Mouse (Mus musculus) intestine, embryonic 14.5 days (tissue): ENCODE results near the gene Itprip. TPM values are rescaled to one million over a fixed set of nuclear protein-coding genes. Genes with fewer than 3 reads are reported as not detected.

ENCODE experiments used
- ATAC-seq: fragments of 200-750 bp; cut with Nextera tagmentation; replicated peaks from 2 replicates; pipeline ENCODE4 v1.8.0; 2017; ENCODE audit warnings: low read depth, moderate number of reproducible peaks, moderate TSS enrichment, moderate library complexity; ENCODE audit not compliant: low FRiP score, low TSS enrichment
- DNase-seq: peaks from one replicate; pipeline ENCODE4 v3.0.0-alpha.2; 2018; ENCODE audit warnings: low spot score
- H3K27ac ChIP-seq: fragments of 300-500 bp; sonication (generic); 2 replicates; pipeline ENCODE4 v1.5.1; 2014; ENCODE audit warnings: low read depth, mild to moderate bottlenecking, control low read depth
- H3K27me3 ChIP-seq: fragments of 300-500 bp; sonication (generic); replicated peaks from 2 replicates; pipeline ENCODE4 v1.6.1; 2014; ENCODE audit warnings: low read length, control low read depth; ENCODE audit not compliant: control insufficient read depth, insufficient read depth
- H3K36me3 ChIP-seq: fragments of 300-500 bp; sonication (generic); 2 replicates; pipeline ENCODE4 v1.6.1; 2014; ENCODE audit warnings: low read length, control low read depth; ENCODE audit not compliant: control insufficient read depth, insufficient read depth
- H3K4me1 ChIP-seq: fragments of 300-500 bp; sonication (generic); replicated peaks from 2 replicates; pipeline ENCODE4 v1.6.1; 2014; ENCODE audit warnings: low read length, control low read depth, mixed read lengths; ENCODE audit not compliant: control insufficient read depth, insufficient read depth
- H3K4me2 ChIP-seq: fragments of 300-500 bp; sonication (generic); 2 replicates; pipeline ENCODE4 v1.6.1; 2014; ENCODE audit warnings: low read length
- H3K4me3 ChIP-seq: fragments of 300-500 bp; sonication (generic); 2 replicates; pipeline ENCODE4 v1.5.1; 2014; ENCODE audit warnings: low read depth, low read length, control low read depth, mixed read lengths
- H3K9ac ChIP-seq: fragments of 300-500 bp; sonication (generic); 2 replicates; pipeline ENCODE4 v1.6.1; 2014; ENCODE audit warnings: mild to moderate bottlenecking, low read length
- H3K9me3 ChIP-seq: fragments of 300-500 bp; sonication (generic); 2 replicates; pipeline ENCODE4 v1.6.1; 2016; ENCODE audit warnings: low read length, control low read depth; ENCODE audit not compliant: control insufficient read depth
- WGBS: fragments of 180-500 bp; shearing (Covaris S2); extraction: QIAGEN DNeasy Blood & Tissue Kit; methylation state at CpG from one replicate; pipeline ENCODE4 v1.1.7; 2014; 5-methylcytosine and 5-hydroxymethylcytosine counted together
- polyA plus RNA-seq: library from polyadenylated mRNA; unstranded; fragments of >200 nt; fragmentation: Nextera tagmentation; extraction: Ambion mirVana; gene quantifications from 2 replicates; pipeline ENCODE4 v1.2.1, GENCODE M21; 2014

Gene Itprip
- polyA plus RNA-seq, 1 experiment from 2014 or later = 9.9 TPM

DNA sequence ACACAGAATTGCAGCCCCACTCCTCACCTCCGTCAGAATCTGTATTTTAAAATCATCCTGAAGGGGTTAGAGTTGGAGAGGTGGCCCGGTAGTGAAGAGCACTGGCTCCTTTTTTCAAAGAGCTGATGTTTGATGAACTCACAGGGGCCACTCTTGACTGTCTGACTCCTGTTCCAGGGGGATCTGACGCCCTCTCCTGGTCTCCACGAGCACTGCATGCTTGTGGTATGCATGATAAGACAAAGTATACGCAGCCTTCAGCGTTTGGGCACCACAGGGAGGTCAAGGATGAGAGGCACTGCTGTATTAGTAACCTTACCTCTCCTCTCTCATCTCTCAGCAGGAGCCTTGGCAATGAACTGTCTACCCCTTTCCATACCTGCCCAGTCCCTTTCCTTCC lies 19.1 kb downstream of the Itprip start:
- H3K9ac ChIP-seq = no peak overlapping the region

DNA sequence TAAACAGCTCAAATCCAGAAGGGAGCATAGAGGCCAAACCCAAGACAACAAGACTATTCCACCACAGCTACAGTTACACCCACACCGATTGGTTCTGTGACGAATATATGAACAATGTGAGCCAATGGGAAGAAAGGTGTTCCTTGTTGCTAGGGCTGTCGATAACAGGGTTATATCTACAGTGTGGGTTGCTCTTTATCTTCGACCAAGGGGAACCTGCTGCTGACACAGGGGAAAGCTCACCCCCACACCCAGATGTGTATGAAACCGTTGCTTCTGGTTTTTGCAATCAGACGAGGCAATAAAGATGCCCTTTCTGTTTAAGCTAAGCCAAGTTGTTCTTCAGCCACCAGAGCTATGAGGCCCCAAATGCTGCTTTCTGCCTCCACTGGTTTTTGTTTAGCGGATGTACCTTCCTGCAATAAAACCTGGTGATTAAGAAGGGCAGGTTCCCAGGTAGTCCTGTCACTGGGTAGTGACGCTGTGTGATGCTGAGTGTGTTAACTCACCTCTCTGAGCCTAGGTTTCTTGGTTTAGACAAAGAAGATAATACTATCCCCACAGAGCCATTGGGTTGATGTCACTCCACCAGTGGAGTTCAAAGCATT lies 20.5 kb downstream of the Itprip start:
- peaks cover 15% of the 10 kb centered on the region for H3K4me1 ChIP-seq
- 77% methylated on average over 8 of the region's 8 CpGs for WGBS

More for the DNA sequence above, 19.1 kb downstream of the Itprip start:
- peaks cover 32% of the 10 kb centered on the region for H3K36me3 ChIP-seq
- H3K9me3 ChIP-seq = no peaks in the 10 kb centered on the region
- H3K4me3 ChIP-seq = no peak overlapping the region
- peaks cover 15% of the 10 kb centered on the region for H3K4me1 ChIP-seq
- ATAC-seq (no peak), DNase-seq (no peak)
- H3K27me3 ChIP-seq = no peaks in the 10 kb centered on the region
- no peak overlapping the region for H3K27ac ChIP-seq
- WGBS = 65% methylated on average over 6 of the region's 6 CpGs
- no peak overlapping the region for H3K4me2 ChIP-seq

DNA sequence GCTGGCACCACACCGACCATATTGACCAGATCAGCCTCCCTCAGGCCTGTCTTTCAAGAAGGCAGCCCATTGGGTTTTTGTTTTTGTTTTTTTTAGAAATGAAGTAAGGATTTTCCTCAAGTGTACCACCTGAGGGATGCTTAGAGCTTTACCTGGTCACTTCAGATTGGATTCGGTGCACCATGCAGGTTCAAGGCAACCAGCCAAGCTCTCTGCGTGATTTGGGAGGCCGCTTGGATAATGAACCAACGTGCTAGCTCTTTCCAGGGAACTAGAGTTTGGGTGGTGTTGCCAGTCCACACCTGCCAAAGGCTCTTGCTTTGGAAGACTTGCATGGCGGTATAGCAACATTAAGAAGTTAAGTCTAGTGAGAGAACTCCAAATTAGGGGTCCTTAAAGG lies 26.0 kb downstream of the Itprip start:
- no peaks in the 10 kb centered on the region for H3K9me3 ChIP-seq
- H3K9ac ChIP-seq = no peak overlapping the region
- no peak for ATAC-seq
- no peak for DNase-seq
- no peak overlapping the region for H3K4me2 ChIP-seq
- H3K27me3 ChIP-seq = no peaks in the 10 kb centered on the region
- H3K36me3 ChIP-seq = peaks cover 47% of the 10 kb centered on the region
- no peak overlapping the region for H3K4me3 ChIP-seq
- 91% methylated on average over 6 of the region's 6 CpGs for WGBS
- no peak overlapping the region for H3K27ac ChIP-seq
- peaks cover 27% of the 10 kb centered on the region for H3K4me1 ChIP-seq

More for the DNA sequence above, 20.5 kb downstream of the Itprip start:
- Histone ChIP-seq H3K4me2 (no peak overlapping the region), H3K4me3 (no peak overlapping the region), H3K9me3 (no peaks in the 10 kb centered on the region), H3K27ac (no peak overlapping the region), H3K9ac (no peak overlapping the region), H3K27me3 (no peaks in the 10 kb centered on the region), H3K36me3 (peaks cover 47% of the 10 kb centered on the region)
- ATAC-seq (no peak), DNase-seq (no peak)

DNA sequence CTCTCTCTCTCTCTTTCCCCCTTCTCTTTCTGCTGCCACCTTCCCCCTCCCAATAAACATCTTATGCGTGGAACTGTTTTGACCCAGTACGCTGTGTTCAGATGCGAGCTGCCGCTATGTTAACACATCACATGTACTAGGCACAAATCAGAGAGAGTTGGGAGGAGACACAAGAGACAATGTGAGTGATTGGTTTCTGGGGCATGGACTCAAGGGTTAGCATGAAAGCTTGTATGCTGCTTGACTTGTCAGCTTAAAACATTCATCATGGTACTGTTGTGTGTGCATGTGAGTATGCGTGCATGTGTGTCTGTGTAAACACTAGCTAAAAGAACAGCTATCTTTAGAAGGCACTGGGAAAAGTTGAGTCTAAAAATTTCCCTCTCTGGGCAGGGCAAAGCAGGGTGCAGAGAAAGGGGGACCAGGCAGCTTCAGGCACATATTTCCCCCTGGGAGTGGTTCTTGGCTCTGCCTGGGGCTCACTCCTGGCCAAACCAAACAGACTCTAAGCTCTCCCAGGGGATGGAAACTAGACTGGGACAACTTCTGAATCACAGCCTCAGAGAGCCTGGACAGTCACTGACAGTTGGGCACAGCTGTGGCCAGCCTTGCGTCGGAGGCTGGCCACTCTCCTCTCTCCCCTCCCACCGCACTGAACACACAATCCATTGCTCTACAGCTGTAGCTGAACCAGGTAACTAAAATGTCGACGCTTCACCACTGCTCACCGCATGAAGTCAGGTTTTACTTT lies 27.4 kb downstream of the Itprip start:
- no peak for DNase-seq
- WGBS = 51% methylated on average over 11 of the region's 11 CpGs
- no peak overlapping the region for H3K4me2 ChIP-seq

DNA sequence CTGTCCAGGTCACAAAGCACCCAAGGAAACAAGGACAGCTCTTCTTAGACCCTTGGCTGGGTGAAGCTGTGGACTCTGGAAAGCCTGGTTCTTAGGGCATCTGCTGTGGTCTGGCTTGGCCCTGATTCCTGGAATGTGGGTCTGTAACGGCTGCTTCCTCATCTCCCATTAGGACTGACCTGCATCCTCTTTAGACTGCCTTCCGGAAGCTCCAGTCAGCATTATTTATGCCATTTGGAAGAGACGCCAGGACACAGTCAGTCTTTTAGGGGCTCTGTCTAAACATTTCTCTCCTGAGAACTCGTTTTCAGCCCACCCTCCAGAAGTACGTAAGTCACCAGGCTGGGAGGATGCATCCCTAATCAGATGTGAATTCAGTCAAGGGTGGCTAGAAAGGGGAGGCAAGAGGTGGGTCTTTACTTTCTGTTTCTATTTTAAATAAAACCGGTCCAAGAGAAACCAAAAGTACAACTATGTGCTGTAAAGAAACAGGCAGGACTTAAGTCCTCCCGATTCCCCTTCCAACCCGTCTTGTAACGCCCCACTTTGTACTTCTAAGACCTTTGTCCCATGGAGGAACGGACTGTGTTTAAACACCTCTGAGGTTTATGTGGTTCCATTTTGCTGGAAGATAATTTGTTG lies 28.5 kb downstream of the Itprip start:
- Histone ChIP-seq H3K9ac (peak overlapping the region; percentile 1; the same call in 1 of the 2 replicates), H3K27me3 (no peaks in the 10 kb centered on the region), H3K4me3 (no peak overlapping the region), H3K4me1 (peaks cover 41% of the 10 kb centered on the region), H3K9me3 (no peaks in the 10 kb centered on the region), H3K27ac (peak overlapping the region; percentile 75), H3K36me3 (peaks cover 27% of the 10 kb centered on the region), H3K4me2 (peak overlapping the region; percentile 20)
- 30% methylated on average over 10 of the region's 10 CpGs for WGBS
- DNase-seq = no peak
- no peak for ATAC-seq

More for the DNA sequence above, 27.4 kb downstream of the Itprip start:
- H3K9me3 ChIP-seq = no peaks in the 10 kb centered on the region
- H3K36me3 ChIP-seq = peaks cover 38% of the 10 kb centered on the region
- no peaks in the 10 kb centered on the region for H3K27me3 ChIP-seq
- H3K4me1 ChIP-seq = peaks cover 30% of the 10 kb centered on the region
- no peak overlapping the region for H3K9ac ChIP-seq
- ATAC-seq = peak; percentile 21
- H3K4me3 ChIP-seq = no peak overlapping the region
- H3K27ac ChIP-seq = peak overlapping the region; percentile 75

DNA sequence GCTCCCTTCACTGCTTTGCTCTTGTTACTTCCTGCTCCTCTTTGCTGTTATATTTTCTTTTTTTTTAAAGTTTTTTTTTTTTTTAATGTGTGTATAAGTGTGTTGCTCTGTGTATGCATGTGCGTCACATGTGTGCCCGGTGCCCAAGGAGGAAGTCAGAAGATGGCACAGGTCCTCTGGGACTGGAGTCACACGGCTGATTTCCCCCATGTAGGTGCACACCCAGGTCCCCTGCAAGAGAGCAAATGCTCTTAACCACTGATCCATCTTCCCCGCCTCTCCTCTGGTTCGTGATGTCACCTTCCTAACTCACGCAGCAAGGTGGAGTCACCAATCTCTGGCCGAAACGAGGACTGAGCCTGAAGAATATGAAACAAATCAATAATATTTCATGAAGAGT lies 31.1 kb downstream of the Itprip start:
- Histone ChIP-seq H3K27ac (no peak overlapping the region), H3K36me3 (0 out of 2 replicates have a peak, but pooled peaks cover under 1% of the 10 kb centered on the region), H3K4me2 (no peak overlapping the region), H3K9me3 (no peaks in the 10 kb centered on the region), H3K9ac (no peak overlapping the region), H3K4me3 (no peak overlapping the region), H3K27me3 (no peaks in the 10 kb centered on the region), H3K4me1 (peaks cover 45% of the 10 kb centered on the region)
- ATAC-seq = no peak
- no peak for DNase-seq
- WGBS = 94% methylated on average over 8 of the region's 8 CpGs

DNA sequence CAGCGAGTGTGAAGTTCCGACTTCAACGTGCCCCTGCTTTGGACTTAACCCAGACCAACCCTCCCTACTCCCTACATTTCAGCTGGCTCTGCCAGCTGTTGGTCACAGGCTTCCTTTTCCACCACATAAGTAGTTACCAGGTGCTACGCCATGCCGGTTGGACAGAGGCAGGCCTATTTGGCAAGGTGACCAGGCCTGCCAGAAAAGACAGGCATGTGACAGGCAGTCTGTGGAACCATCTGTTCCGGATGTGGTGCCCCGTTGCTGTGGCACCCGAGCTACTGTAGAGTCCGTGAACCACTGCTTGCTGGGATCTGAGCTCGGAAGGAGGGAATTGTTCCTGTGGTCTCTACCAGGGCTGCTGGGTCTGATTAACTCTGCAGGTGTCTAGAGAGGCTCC lies 31.7 kb downstream of the Itprip start:
- 96% methylated on average over 10 of the region's 10 CpGs for WGBS
- ATAC-seq = no peak
- no peaks in the 10 kb centered on the region for H3K9me3 ChIP-seq
- DNase-seq = no peak
- no peak overlapping the region for H3K9ac ChIP-seq
- H3K4me1 ChIP-seq = peaks cover 43% of the 10 kb centered on the region
- no peak overlapping the region for H3K4me2 ChIP-seq
- no peak overlapping the region for H3K4me3 ChIP-seq
- no peaks in the 10 kb centered on the region for H3K36me3 ChIP-seq
- H3K27me3 ChIP-seq = no peaks in the 10 kb centered on the region
- H3K27ac ChIP-seq = no peak overlapping the region

DNA sequence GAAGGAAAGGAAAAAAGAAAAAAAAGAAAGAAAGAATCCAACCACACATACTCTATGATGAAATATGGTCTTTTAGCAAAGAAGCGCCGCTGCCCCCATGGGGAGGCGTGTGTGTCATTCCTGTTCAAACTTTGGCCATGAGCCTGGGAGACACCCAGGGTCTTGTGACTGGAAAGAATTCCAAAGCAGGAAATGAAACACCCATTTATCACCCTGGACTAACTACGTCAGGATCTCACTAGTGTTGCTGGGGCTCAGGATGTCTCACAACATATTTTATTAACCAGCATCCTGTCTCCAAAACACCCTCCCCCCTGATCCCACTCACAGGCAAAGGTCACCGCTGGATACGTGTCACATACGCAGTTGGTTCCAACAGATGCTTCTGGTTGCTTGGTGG lies 32.5 kb downstream of the Itprip start:
- DNase-seq (no peak), ATAC-seq (no peak)
- Histone ChIP-seq H3K27ac (no peak overlapping the region), H3K4me2 (no peak overlapping the region), H3K9ac (no peak overlapping the region), H3K9me3 (no peaks in the 10 kb centered on the region), H3K4me3 (no peak overlapping the region), H3K36me3 (no peaks in the 10 kb centered on the region), H3K27me3 (no peaks in the 10 kb centered on the region), H3K4me1 (peaks cover 35% of the 10 kb centered on the region)
- 46% methylated on average over 7 of the region's 7 CpGs for WGBS
